Mouse (Mus musculus) T-helper 2 cell (primary cell): ENCODE data around the gene Arf1.

ENCODE experiments used
- in situ Hi-C: fragments of 300-600 bp; cut with MboI, MseI; formaldehyde crosslinking; loops from one replicate; pipeline ENCODE4 v1.15.1; 2025; ENCODE audit warnings: high pct_unique_total_duplicates

Gene Arf1

GRCm38 (mm10) chr11:59226787-59227603, 1.1 kb downstream of the Arf1 start:
- in situ Hi-C loops = no loop called here

- in situ Hi-C loops = no loop called here
Measured at GRCm38 (mm10) chr11:59226251-59226650, 1.8 kb downstream of the Arf1 start.

- in situ Hi-C loops = no loop called here
Measured at GRCm38 (mm10) chr11:59225167-59225566, 2.9 kb downstream of the Arf1 start.

- in situ Hi-C loops = no loop called here
Measured at GRCm38 (mm10) chr11:59224470-59224869, 3.6 kb downstream of the Arf1 start.

GRCm38 (mm10) chr11:59224025-59224424, 4.0 kb downstream of the Arf1 start:
- in situ Hi-C loops = no loop called here

- in situ Hi-C loops = no loop called here
Measured at GRCm38 (mm10) chr11:59222306-59222705, 5.8 kb downstream of the Arf1 start.

GRCm38 (mm10) chr11:59221604-59222003, 6.5 kb downstream of the Arf1 start:
- in situ Hi-C loops = no loop called here

GRCm38 (mm10) chr11:59219064-59219463, 9.0 kb downstream of the Arf1 start:
- in situ Hi-C loops = loop anchor here (10.0 kb wide), 1 partner anchor 996 kb away; no protein-coding TSS in a partner anchor

GRCm38 (mm10) chr11:59218389-59218998, 9.6 kb downstream of the Arf1 start:
- in situ Hi-C loops = loop anchor here (10.0 kb wide), 1 partner anchor 996 kb away; no protein-coding TSS in a partner anchor

GRCm38 (mm10) chr11:59216955-59217354, 11.1 kb downstream of the Arf1 start:
- in situ Hi-C loops = loop anchor here (10.0 kb wide), 1 partner anchor 998 kb away; no protein-coding TSS in a partner anchor

- in situ Hi-C loops = loop anchor here (10.0 kb wide), 1 partner anchor 1002 kb away; no protein-coding TSS in a partner anchor
Measured at GRCm38 (mm10) chr11:59212892-59213494, 15.1 kb downstream of the Arf1 start.

GRCm38 (mm10) chr11:59212320-59212719, 15.8 kb downstream of the Arf1 start:
- in situ Hi-C loops = loop anchor here (10.0 kb wide), 1 partner anchor 1002 kb away; no protein-coding TSS in a partner anchor

- in situ Hi-C loops = loop anchor here (10.0 kb wide), 1 partner anchor 1003 kb away; no protein-coding TSS in a partner anchor
Measured at GRCm38 (mm10) chr11:59211561-59211960, 16.5 kb downstream of the Arf1 start.

- in situ Hi-C loops = loop anchor here (10.0 kb wide), 1 partner anchor 1005 kb away; no protein-coding TSS in a partner anchor
Measured at GRCm38 (mm10) chr11:59210020-59210419, 18.1 kb downstream of the Arf1 start.

GRCm38 (mm10) chr11:59209580-59209979, 18.5 kb downstream of the Arf1 start:
- in situ Hi-C loops = no loop called here

- in situ Hi-C loops = no loop called here
Measured at GRCm38 (mm10) chr11:59209003-59209441, 19.0 kb downstream of the Arf1 start.

- in situ Hi-C loops = no loop called here
Measured at GRCm38 (mm10) chr11:59208153-59208831, 19.8 kb downstream of the Arf1 start, which contains the start of gene 2310033P09Rik. Gene 2310033P09Rik (plus strand): TSS chr11:59208321.

- in situ Hi-C loops = no loop called here
Measured at GRCm38 (mm10) chr11:59202081-59202995, 25.7 kb downstream of the Arf1 start, which contains the start of gene Mrpl55. Gene Mrpl55 (plus strand): TSS chr11:59202486.

- in situ Hi-C loops = no loop called here
Measured at GRCm38 (mm10) chr11:59201216-59202002, 26.7 kb downstream of the Arf1 start.
